Mouse (Mus musculus): Measurements from ENCODE around the gene Cnnm2. TPM values are rescaled to one million over a fixed set of nuclear protein-coding genes. Genes with fewer than 3 reads are reported as not detected.

Gene Cnnm2
- polyA plus RNA-seq, 1 experiment from 2014 or later, result 7.3 TPM

GRCm38 (mm10) chr19:46920571-46920970, 159.2 kb downstream of the Cnnm2 start:
- Histone ChIP-seq H3K9me3 (no peaks in the 10 kb centered on the region), H3K36me3 (peaks cover 9% of the 10 kb centered on the region), H3K4me2 (no peak overlapping the region), H3K4me3 (no peak overlapping the region), H3K4me1 (replicated peaks) (no peaks in the 10 kb centered on the region), H3K27ac (replicated peaks) (no peak overlapping the region), H3K27me3 (no peaks in the 10 kb centered on the region), H3K9ac (no peak overlapping the region)
- 91% methylated on average over 6 of the region's 6 CpGs for WGBS
- no peak for ATAC-seq (ENCODE audit: low read depth)

DNA sequence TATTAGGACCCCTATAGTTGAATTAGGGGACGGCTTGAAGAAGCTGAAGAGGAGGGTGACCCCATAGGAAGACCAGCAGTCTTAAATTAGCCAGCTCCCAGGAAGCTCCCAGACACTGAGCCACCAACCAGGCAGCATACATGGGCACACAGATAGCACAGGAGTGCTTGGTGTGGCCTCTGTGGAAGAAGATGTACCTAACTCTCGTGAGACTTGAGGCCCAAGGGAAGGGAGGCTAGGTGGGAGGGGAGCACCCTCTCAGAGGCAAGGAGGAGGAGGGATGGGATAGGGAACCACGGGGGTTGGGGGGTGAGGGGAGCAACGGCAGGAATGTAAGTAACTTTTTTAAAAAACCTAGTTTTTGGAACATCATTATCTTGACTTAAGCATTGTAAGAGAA, 165.0 kb downstream of the Cnnm2 start:
- no peak overlapping the region for H3K4me3 ChIP-seq
- H3K27me3 ChIP-seq, result no peaks in the 10 kb centered on the region
- H3K4me2 ChIP-seq, result no peak overlapping the region
- peaks cover 3% of the 10 kb centered on the region; the same call in 1 of the 2 replicates for H3K36me3 ChIP-seq
- no peaks in the 10 kb centered on the region for H3K9me3 ChIP-seq
- peaks cover 11% of the 10 kb centered on the region for H3K4me1 ChIP-seq (replicated peaks)
- no peak for ATAC-seq (ENCODE audit: low read depth)
- H3K27ac ChIP-seq (replicated peaks), result no peak overlapping the region
- H3K9ac ChIP-seq, result no peak overlapping the region
- 67% methylated on average over 4 of the region's 4 CpGs for WGBS

- Histone ChIP-seq H3K9me3 (no peaks in the 10 kb centered on the region), H3K27me3 (no peaks in the 10 kb centered on the region), H3K4me3 (no peak overlapping the region), H3K4me1 (replicated peaks) (peaks cover 11% of the 10 kb centered on the region), H3K9ac (no peak overlapping the region), H3K36me3 (0 out of 2 replicates have a peak, but pooled peaks cover 2% of the 10 kb centered on the region), H3K27ac (replicated peaks) (no peak overlapping the region), H3K4me2 (no peak overlapping the region)
- no peak for ATAC-seq (ENCODE audit: low read depth)
- 76% methylated on average over 5 of the region's 5 CpGs for WGBS
These were observed 165.6 kb downstream of the Cnnm2 start for GRCm38 (mm10) chr19:46926951-46927350.

GRCm38 (mm10) chr19:46928136-46928535, 166.7 kb downstream of the Cnnm2 start:
- Histone ChIP-seq H3K4me2 (no peak overlapping the region), H3K27me3 (no peaks in the 10 kb centered on the region), H3K36me3 (0 out of 2 replicates have a peak, but pooled peaks cover 1% of the 10 kb centered on the region), H3K9ac (no peak overlapping the region), H3K9me3 (no peaks in the 10 kb centered on the region), H3K4me3 (no peak overlapping the region), H3K27ac (replicated peaks) (no peak overlapping the region), H3K4me1 (replicated peaks) (peaks cover 11% of the 10 kb centered on the region)
- 53% methylated on average over 4 of the region's 4 CpGs for whole genome bisulfite sequencing
- ATAC-seq (ENCODE audit: low read depth), result no peak

DNA sequence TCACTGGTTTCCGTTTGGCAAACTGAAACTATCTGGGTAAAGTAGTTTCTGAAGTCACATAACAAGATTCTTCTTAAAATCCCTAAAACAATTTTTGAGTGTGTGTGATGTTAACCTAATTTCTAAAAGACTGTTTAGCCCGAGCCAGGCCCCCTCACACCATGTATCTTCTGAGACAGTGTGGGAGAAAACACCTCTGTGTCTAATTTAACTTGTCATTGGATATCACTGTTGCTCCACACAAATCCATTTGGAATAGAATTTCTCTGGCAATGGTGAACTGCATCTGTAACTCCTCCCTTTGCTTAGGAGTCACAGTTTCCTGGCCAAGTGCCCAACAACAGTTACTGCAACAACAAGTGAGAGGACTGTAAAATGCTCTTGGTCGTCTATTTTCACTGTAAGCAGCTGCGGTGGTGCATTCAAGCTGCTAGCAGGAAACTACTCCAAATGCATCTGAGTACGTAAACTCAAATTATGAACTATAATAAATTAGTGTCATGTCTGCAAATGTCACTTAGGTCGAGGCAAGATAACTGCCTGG, 167.7 kb downstream of the Cnnm2 start:
- Histone ChIP-seq H3K36me3 (no peaks in the 10 kb centered on the region), H3K9ac (no peak overlapping the region), H3K4me1 (replicated peaks) (peaks cover 11% of the 10 kb centered on the region), H3K27me3 (no peaks in the 10 kb centered on the region), H3K4me3 (no peak overlapping the region), H3K4me2 (no peak overlapping the region), H3K9me3 (no peaks in the 10 kb centered on the region), H3K27ac (replicated peaks) (no peak overlapping the region)
- ATAC-seq (ENCODE audit: low read depth), result no peak
- 44% methylated on average over 6 of the region's 6 CpGs for WGBS

Other genes with a start within 250 kb of the Cnnm2 start
- gene Arl3, start 188.4 kb upstream of the Cnnm2 start, polyA plus RNA-seq (2015; fragmentation: Nextera tagmentation; extraction: Ambion mirVana), result 208 and 217 TPM in 2 replicates
- gene Sfxn2, start 188.2 kb upstream of the Cnnm2 start, polyA plus RNA-seq (2015; fragmentation: Nextera tagmentation; extraction: Ambion mirVana), result 10.6 and 12.9 TPM in 2 replicates
- gene Wbp1l, start 162.5 kb upstream of the Cnnm2 start, polyA plus RNA-seq (2015; fragmentation: Nextera tagmentation; extraction: Ambion mirVana), result 38.0 and 43.2 TPM in 2 replicates
- gene Cyp17a1, start 88.4 kb upstream of the Cnnm2 start, polyA plus RNA-seq (2015; fragmentation: Nextera tagmentation; extraction: Ambion mirVana), result not detected in 2 replicates
- 19.7 and 21.6 TPM in 2 replicates for gene Borcs7, start 71.7 kb upstream of the Cnnm2 start, polyA plus RNA-seq (2015; fragmentation: Nextera tagmentation; extraction: Ambion mirVana)
- 42.3 TPM in 2 replicates for gene As3mt, start 54.1 kb upstream of the Cnnm2 start, polyA plus RNA-seq (2015; fragmentation: Nextera tagmentation; extraction: Ambion mirVana)